Mouse (Mus musculus): ENCODE measurements around the gene Cish.

Gene Cish

GRCm38 (mm10) chr9:107277603-107278002 is 18.2 kb upstream of the Cish start:
- DNase-seq (ENCODE audit: low spot score in 2 of 2) = no peak

- no peak for DNase-seq (ENCODE audit: low spot score in 2 of 2)
These were observed 17.7 kb upstream of the Cish start for GRCm38 (mm10) chr9:107278126-107278525.

- DNase-seq (ENCODE audit: low spot score in 2 of 2) = no peak
These were observed 17.1 kb upstream of the Cish start for GRCm38 (mm10) chr9:107278527-107279377.

DNA sequence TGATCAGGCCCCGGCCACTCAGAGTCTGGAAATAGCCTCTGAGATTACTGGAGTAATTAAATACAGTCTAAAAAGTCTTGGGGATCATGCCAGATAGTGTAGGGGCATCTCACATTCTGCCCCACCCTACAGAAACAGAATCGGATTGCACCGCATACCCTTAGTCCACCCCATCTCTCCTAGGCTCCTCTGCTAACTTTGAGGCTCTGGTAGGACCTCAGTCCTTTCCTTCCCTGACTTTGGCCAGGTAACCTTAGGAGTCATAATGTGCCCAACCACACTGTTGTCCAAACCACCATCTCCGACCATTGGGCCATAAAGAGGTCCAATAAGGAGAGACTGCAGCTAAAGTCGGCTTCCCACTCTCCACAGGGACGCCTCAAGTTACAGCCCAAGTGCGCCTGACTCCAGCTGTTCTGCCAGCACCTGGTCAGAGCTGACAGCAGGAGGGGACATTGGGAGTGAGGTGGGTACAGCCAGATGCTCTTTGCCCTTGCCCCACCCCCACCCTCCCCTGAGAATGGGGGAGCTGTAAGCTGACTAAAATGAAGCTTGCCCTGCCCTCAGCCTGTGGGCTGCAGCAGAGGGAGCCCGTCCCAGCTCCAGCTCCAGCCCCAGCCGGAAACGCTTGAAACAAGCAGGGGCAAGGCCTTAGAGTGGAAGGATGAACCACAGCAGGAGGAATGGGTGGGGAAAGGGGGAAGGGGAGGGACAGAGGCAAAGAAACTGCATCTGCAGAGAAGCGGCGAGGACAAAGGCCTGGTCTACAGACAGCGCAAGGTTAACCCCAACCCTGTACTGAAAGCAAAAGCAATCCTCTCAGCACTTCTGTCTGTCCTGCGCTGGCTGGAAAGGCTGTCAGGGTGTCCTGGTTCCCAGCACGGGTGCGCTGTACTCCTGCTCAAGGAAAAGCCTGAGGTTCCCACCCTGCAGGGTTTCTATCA is 16.2 kb upstream of the Cish start:
- no peak for DNase-seq (ENCODE audit: low spot score in 2 of 2)

- DNase-seq (ENCODE audit: low spot score in 2 of 2) = no peak
These were observed 15.4 kb upstream of the Cish start for GRCm38 (mm10) chr9:107280322-107281027.

- DNase-seq (ENCODE audit: low spot score in 2 of 2) = no peak
These were observed 14.4 kb upstream of the Cish start for GRCm38 (mm10) chr9:107281241-107281987.

DNA sequence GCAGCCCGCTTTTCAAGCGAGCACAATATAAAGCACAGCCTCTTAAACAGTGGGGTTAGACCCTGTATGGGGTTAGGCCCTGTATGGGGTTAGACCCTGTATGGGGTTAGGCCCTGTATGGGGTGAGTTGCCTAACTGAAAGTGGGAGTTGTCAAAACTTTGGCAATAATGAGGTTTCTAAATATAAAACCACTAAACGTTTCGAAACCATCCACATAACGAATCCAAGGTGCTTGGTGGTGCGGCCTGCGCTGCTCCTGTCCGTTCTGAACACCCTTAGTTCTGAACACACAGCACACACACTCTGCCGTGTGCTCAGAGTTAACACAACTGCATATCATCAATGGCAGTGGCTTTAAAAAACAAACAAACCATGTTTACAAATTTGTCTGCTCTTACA is 12.9 kb upstream of the Cish start:
- no peak for DNase-seq (ENCODE audit: low spot score in 2 of 2)

GRCm38 (mm10) chr9:107285009-107285408 is 10.8 kb upstream of the Cish start:
- DNase-seq (ENCODE audit: low spot score in 2 of 2) = peak in 1 of 2 experiments; percentile 66

- DNase-seq (ENCODE audit: low spot score in 2 of 2) = no peak
These were observed 8.5 kb upstream of the Cish start for GRCm38 (mm10) chr9:107287294-107287693.

GRCm38 (mm10) chr9:107288105-107288650 is 7.6 kb upstream of the Cish start:
- DNase-seq (ENCODE audit: low spot score in 2 of 2) = no peak

GRCm38 (mm10) chr9:107288711-107289110 is 7.1 kb upstream of the Cish start:
- DNase-seq (ENCODE audit: low spot score in 2 of 2) = peak; percentile 17 to 72

GRCm38 (mm10) chr9:107289211-107290076 is 6.4 kb upstream of the Cish start, which contains the start of gene Mapkapk3:
Mapkapk3 (minus strand) TSS chr9:107289877.
- DNase-seq (ENCODE audit: low spot score in 2 of 2) = peak; percentile 73 to 92

DNA sequence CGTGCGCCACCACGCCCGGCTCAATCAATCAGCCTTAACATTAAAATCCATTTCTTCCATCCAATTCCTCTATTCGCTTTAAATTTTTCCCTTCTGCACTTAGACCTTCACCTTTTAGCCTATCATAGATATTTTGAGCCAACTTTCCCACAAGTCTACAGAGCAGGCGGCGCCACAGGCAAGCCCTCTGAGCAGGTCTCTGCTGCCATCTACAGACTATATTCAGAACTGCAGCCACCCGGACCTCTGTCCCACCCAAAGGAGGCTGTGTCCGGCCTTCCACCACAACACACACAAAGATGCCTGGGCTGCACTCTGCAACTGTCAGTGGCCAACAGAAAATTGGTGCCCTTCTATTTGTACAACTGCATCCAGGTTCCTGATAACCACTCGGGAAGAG is 4.9 kb upstream of the Cish start:
- peak; percentile 85 to 88 for DNase-seq (ENCODE audit: low spot score in 2 of 2)

DNA sequence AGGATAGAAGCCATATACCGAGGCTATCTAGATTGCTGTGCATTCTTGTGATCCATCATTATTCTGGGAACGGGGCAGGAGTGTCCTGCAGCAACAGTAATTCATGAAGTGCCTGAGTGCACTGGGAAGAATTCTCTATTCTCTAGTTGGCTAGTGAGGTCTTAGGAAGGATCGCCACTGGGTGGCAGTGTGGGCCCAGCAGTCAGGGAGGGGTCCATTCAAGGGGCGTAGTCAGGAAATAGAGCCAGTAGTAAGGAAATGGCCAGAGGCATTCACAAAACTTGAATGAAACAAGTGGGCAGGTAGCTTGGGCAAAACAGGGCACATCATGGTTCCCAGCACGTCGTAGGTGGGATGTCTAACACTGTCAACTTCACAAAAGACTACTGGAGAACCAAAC is 1.6 kb upstream of the Cish start:
- peak; percentile 77 to 91 for DNase-seq (ENCODE audit: low spot score in 2 of 2)

- DNase-seq (ENCODE audit: low spot score in 2 of 2) = no peak
These were observed 210 bp upstream of the Cish start for GRCm38 (mm10) chr9:107295616-107296015.

DNA sequence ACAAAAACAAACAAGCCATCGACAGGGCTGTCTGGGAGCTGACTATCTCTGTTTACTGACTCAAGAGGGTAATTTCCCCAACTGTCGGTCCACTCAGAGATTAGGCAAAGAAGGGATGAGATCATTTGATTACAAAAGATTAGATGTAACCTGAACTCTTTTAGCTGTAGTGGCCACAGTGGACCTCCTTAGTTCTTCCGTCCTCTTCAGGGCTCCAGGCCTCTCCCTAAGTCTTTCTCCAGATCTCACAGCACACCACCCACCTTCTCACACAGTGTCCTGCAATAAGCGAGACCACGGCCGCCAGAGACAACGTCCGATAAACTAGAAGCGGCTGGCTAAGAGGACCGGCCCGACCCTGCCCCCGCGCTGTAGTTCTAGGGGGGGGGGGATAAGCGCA is 215 bp downstream of the Cish start:
- no peak for DNase-seq (ENCODE audit: low spot score in 2 of 2)

- DNase-seq (ENCODE audit: low spot score in 2 of 2) = peak; percentile 90 to 96
These were observed 707 bp downstream of the Cish start for GRCm38 (mm10) chr9:107296501-107296965.

DNA sequence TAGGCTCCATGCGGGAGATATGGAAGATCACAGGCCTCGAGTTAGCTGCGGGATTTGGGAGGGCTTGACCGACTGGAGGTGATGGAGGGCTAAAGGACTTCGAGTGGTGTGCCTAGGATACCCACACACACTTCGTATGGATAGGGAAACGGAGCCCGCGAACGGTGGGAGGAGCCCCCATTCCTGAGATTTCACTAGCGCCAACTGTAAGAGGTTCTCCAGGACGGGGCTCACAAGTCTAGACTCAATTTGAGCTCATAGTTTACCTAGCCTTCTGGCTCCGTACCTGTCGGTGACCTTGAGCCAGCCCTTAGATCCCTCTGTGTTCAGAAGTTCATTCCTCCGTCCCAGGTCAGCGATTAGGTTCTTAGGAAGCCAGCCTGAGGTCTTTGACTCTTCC is 1.2 kb downstream of the Cish start:
- peak in 1 of 2 experiments; percentile 33 for DNase-seq (ENCODE audit: low spot score in 2 of 2)

- no peak for DNase-seq (ENCODE audit: low spot score in 2 of 2)
These were observed 1.8 kb downstream of the Cish start for GRCm38 (mm10) chr9:107297658-107298057.
